ENCODE assay signal across 9 mouse cellular contexts in the genomic region with DNA sequence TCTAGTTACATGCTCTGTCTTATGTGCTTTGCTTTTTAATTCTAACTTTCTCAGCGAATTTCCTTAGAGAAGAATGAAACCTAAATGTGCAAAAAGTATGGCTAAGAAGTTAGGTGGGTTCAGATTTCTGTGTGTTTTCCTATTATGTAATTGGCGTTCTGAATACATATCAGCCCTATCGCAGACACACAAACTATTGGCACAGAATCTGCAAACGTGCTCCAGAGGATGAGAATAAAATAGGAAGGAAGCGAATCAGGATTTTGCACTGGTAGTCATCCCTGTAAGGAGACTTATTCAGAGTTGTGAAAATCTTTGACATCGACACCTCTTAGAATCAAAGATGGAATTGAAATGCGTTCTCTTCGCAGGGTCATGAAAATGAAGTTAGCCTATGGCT.
DNase-seq lines count a peak whose midpoint lies in the region; ATAC-seq and TF ChIP-seq lines count a peak whose summit lies in the region.
"Had no signal": no experiment of that assay in that cellular context is flagged by ENCODE, and none has a peak within 500 bp of the region (broad histone marks: within the 10 kb centered on the region; RNA-seq: fewer than 3 reads in every experiment).

No protein-coding gene starts in this region.

- no peak for TF ChIP-seq POLR2A in lung, adult 2 months (IDR thresholded peaks at IDR 0.05; ENCODE audit: borderline replicate concordance, extremely low read depth, low read depth, low read length)

- WGBS in heart, embryonic 10.5 days = 67% methylated on average over 8 of the region's 8 CpGs
- 60% methylated on average over 8 of the region's 8 CpGs for WGBS in lung, embryonic 14.5 days
- 62% methylated on average over 8 of the region's 8 CpGs for WGBS in lung, adult 2 months
- WGBS in hindbrain, embryonic 15.5 days = 61% methylated on average over 8 of the region's 8 CpGs
- 77% methylated on average over 8 of the region's 8 CpGs for WGBS in neural tube, embryonic 15.5 days

- no peaks in the 10 kb centered on the region for H3K27me3 ChIP-seq in heart, embryonic 10.5 days (ENCODE audit: insufficient read depth, poor library complexity, severe bottlenecking)
- no peaks in the 10 kb centered on the region for H3K27me3 ChIP-seq in lung, embryonic 14.5 days (ENCODE audit: insufficient read depth, low read length)
- H3K27me3 ChIP-seq in hindbrain, embryonic 15.5 days = no peaks in the 10 kb centered on the region
- H3K27me3 ChIP-seq in neural tube, embryonic 15.5 days (replicated peaks) = no peaks in the 10 kb centered on the region

- peak overlapping the region; percentile 47 for H3K4me3 ChIP-seq in heart, embryonic 10.5 days
- H3K4me3 ChIP-seq in lung, embryonic 14.5 days (ENCODE audit: low read depth, low read length) = no peak overlapping the region
- H3K4me3 ChIP-seq in lung, adult 2 months (replicated peaks; ENCODE audit: extremely low read depth, low read depth, low read length) = no peak overlapping the region
- peak overlapping the region; percentile 18 for H3K4me3 ChIP-seq in hindbrain, embryonic 15.5 days
- no peak overlapping the region for H3K4me3 ChIP-seq in neural tube, embryonic 15.5 days (replicated peaks)

- H3K36me3 ChIP-seq in heart, embryonic 10.5 days = no peaks in the 10 kb centered on the region
- H3K36me3 ChIP-seq in lung, embryonic 14.5 days (ENCODE audit: insufficient read depth) = no peaks in the 10 kb centered on the region
- H3K36me3 ChIP-seq in hindbrain, embryonic 15.5 days = no peaks in the 10 kb centered on the region
- H3K36me3 ChIP-seq in neural tube, embryonic 15.5 days = no peaks in the 10 kb centered on the region

- no peak overlapping the region for H3K27ac ChIP-seq in heart, embryonic 10.5 days
- H3K27ac ChIP-seq in lung, embryonic 14.5 days (ENCODE audit: low read depth) = no peak overlapping the region
- H3K27ac ChIP-seq in hindbrain, embryonic 15.5 days (replicated peaks) = peak overlapping the region; percentile 56; the same call in 1 of the 2 replicates
- no peak overlapping the region for H3K27ac ChIP-seq in neural tube, embryonic 15.5 days (replicated peaks)

- peaks cover 62% of the 10 kb centered on the region for H3K4me1 ChIP-seq in heart, embryonic 10.5 days
- H3K4me1 ChIP-seq in lung, embryonic 14.5 days (ENCODE audit: insufficient read depth) = no peaks in the 10 kb centered on the region
- H3K4me1 ChIP-seq in lung, adult 2 months (ENCODE audit: control insufficient read depth, insufficient read depth, low read length) = no peaks in the 10 kb centered on the region
- peaks cover 24% of the 10 kb centered on the region for H3K4me1 ChIP-seq in hindbrain, embryonic 15.5 days (replicated peaks)
- peaks cover 13% of the 10 kb centered on the region for H3K4me1 ChIP-seq in neural tube, embryonic 15.5 days

- no peak overlapping the region for H3K9ac ChIP-seq in lung, embryonic 14.5 days
- H3K9ac ChIP-seq in hindbrain, embryonic 15.5 days = no peak overlapping the region
- no peak overlapping the region for H3K9ac ChIP-seq in neural tube, embryonic 15.5 days (replicated peaks)

- ATAC-seq in lung, embryonic 14.5 days (ENCODE audit: insufficient read depth) = no peak
- ATAC-seq in hindbrain, embryonic 15.5 days (ENCODE audit: low FRiP score, low read depth) = no peak
- no peak for ATAC-seq in neural tube, embryonic 15.5 days (ENCODE audit: low FRiP score)

- no peaks in the 10 kb centered on the region for H3K9me3 ChIP-seq in heart, embryonic 10.5 days
- no peaks in the 10 kb centered on the region for H3K9me3 ChIP-seq in lung, embryonic 14.5 days (ENCODE audit: low read depth, low read length)
- no peaks in the 10 kb centered on the region for H3K9me3 ChIP-seq in hindbrain, embryonic 15.5 days
- no peaks in the 10 kb centered on the region for H3K9me3 ChIP-seq in neural tube, embryonic 15.5 days (replicated peaks)

- no peak for DNase-seq in heart, embryonic 10.5 days (ENCODE audit: low spot score)
- DNase-seq in heart, adult 8-10 months (ENCODE audit: low spot score) = no peak
- DNase-seq in lung, embryonic 14.5 days = no peak
- DNase-seq in lung, adult 2 months = no peak
- no peak for DNase-seq in thymus, postnatal 0 days (ENCODE audit: low spot score)
- DNase-seq in layer of hippocampus, adult 9-11 months = no peak
- DNase-seq: kidney, postnatal 10 days had no signal

- no peak for TF ChIP-seq CTCF in lung, embryonic 14.5 days (IDR thresholded peaks at IDR 0.05; ENCODE audit: low read depth)
- no peak for TF ChIP-seq CTCF in lung, adult 2 months (IDR thresholded peaks at IDR 0.05; ENCODE audit: insufficient read depth, low read length)

- peak overlapping the region; percentile 6; the same call in 1 of the 2 replicates for H3K4me2 ChIP-seq in lung, embryonic 14.5 days
- H3K4me2 ChIP-seq in hindbrain, embryonic 15.5 days = peak overlapping the region; percentile 49
- H3K4me2 ChIP-seq in neural tube, embryonic 15.5 days = 0 out of 2 replicates have a peak overlapping the region, but pooled peaks have one; percentile 24

Comparison
In these comparisons a context has a peak if more than half of its experiments do, and no peak if none do; other contexts are left out.
1. H3K4me3 ChIP-seq: peak in heart, embryonic 10.5 days (single experiment) and hindbrain, embryonic 15.5 days (single experiment); none in lung, embryonic 14.5 days (single experiment), lung, adult 2 months (single experiment) and neural tube, embryonic 15.5 days (single experiment).
2. Peak in every context shown above with its lines, with median percentiles within 50 percentile points of each other: H3K4me2 ChIP-seq.